Mouse (Mus musculus) hindbrain, embryonic 16.5 days (tissue): ENCODE measurements around the gene Krtap4-8. TPM values are rescaled to one million over a fixed set of nuclear protein-coding genes. Genes with fewer than 3 reads are reported as not detected.
"Not testable (repeated sequence)": the region's sequence is repeated elsewhere in the genome, so short reads cannot be mapped to it uniquely, and the experiment has no call there.

Source experiments
- ATAC-seq: fragments of 200-750 bp; cut with Nextera tagmentation; 2 replicates; pipeline ENCODE4 v1.8.0; 2017; ENCODE audit warnings: moderate TSS enrichment, moderate library complexity
- H3K27ac ChIP-seq: fragments of 300-500 bp; sonication (generic); 2 replicates; pipeline ENCODE4 v1.5.1; 2014; ENCODE audit warnings: low read depth, mild to moderate bottlenecking, control low read depth, low read length, moderate library complexity
- H3K27me3 ChIP-seq: fragments of 300-500 bp; sonication (generic); replicated peaks from 2 replicates; pipeline ENCODE4 v1.6.1; 2014; ENCODE audit warnings: low read length; ENCODE audit not compliant: control insufficient read depth, insufficient read depth
- H3K36me3 ChIP-seq: fragments of 300-500 bp; sonication (generic); 2 replicates; pipeline ENCODE4 v1.6.1; 2014; ENCODE audit warnings: mild to moderate bottlenecking, low read length, moderate library complexity, mixed read lengths; ENCODE audit not compliant: control insufficient read depth, insufficient read depth
- H3K4me1 ChIP-seq: fragments of 300-500 bp; sonication (generic); 2 replicates; pipeline ENCODE4 v1.6.1; 2014; ENCODE audit warnings: low read depth, low read length; ENCODE audit not compliant: control insufficient read depth, insufficient read depth
- H3K4me2 ChIP-seq: fragments of 300-500 bp; sonication (generic); 2 replicates; pipeline ENCODE4 v1.6.1; 2014; ENCODE audit warnings: mild to moderate bottlenecking, low read length, control low read depth, moderate library complexity
- H3K4me3 ChIP-seq: fragments of 300-500 bp; sonication (generic); 2 replicates; pipeline ENCODE4 v1.5.1; 2014; ENCODE audit warnings: mild to moderate bottlenecking, low read length, control low read depth, moderate library complexity
- H3K9ac ChIP-seq: fragments of 300-500 bp; sonication (generic); 2 replicates; pipeline ENCODE4 v1.6.1; 2014; ENCODE audit warnings: low read depth, mild to moderate bottlenecking, control low read depth, low read length, moderate library complexity
- H3K9me3 ChIP-seq: fragments of 300-500 bp; sonication (generic); 2 replicates; pipeline ENCODE4 v1.6.1; 2014; ENCODE audit warnings: mild to moderate bottlenecking, low read length, moderate library complexity; ENCODE audit not compliant: control insufficient read depth
- WGBS: fragments of 180-500 bp; shearing (Covaris S2); extraction: QIAGEN DNeasy Blood & Tissue Kit; methylation state at CpG from one replicate; pipeline ENCODE4 v1.1.7; 2014; 5-methylcytosine and 5-hydroxymethylcytosine counted together
- polyA plus RNA-seq: library from polyadenylated mRNA; unstranded; fragments of >200 nt; fragmentation: Nextera tagmentation; extraction: Ambion mirVana; gene quantifications from 2 replicates; pipeline ENCODE4 v1.2.1, GENCODE M21; 2015

Krtap4-8 gene
- not detected in 2 replicates for polyA plus RNA-seq

GRCm38 (mm10) chr11:99780604-99781003 is at the start of gene Krtap4-8:
Krtap4-8 (minus strand) TSS chr11:99780704.
- ATAC-seq = no peak
- Histone ChIP-seq H3K9ac (no peak within 1 kb of the TSS), H3K9me3 (no peaks in the 10 kb centered on the region), H3K27me3 (no peaks in the 10 kb centered on the region), H3K36me3 (no peaks in the 10 kb centered on the region), H3K4me2 (no peak within 1 kb of the TSS), H3K27ac (no peak within 1 kb of the TSS), H3K4me3 (no peak within 1 kb of the TSS), H3K4me1 (no peaks in the 10 kb centered on the region; the same call in 1 of the 2 replicates)
- WGBS = 98% methylated on average over 2 of the region's 2 CpGs

GRCm38 (mm10) chr11:99815566-99815965 is 35.1 kb upstream of the Krtap4-8 start, which contains the start of gene Gm11564:
Gm11564 (minus strand) TSS chr11:99815666.
- H3K27ac ChIP-seq, H3K9ac ChIP-seq, H3K4me2 ChIP-seq, H3K36me3 ChIP-seq, H3K27me3 ChIP-seq, ATAC-seq, H3K9me3 ChIP-seq, H3K4me3 ChIP-seq, H3K4me1 ChIP-seq: not testable (repeated sequence)
- WGBS = 90% methylated on average over 2 of the region's 2 CpGs

- H3K9me3 ChIP-seq, ATAC-seq, H3K27ac ChIP-seq, H3K4me1 ChIP-seq, H3K9ac ChIP-seq, H3K36me3 ChIP-seq, H3K4me3 ChIP-seq, H3K4me2 ChIP-seq, H3K27me3 ChIP-seq: not testable (repeated sequence)
These were observed 29.3 kb upstream of the Krtap4-8 start, which contains the start of gene Krtap4-13 for GRCm38 (mm10) chr11:99809792-99810191. Krtap4-13 (minus strand) TSS chr11:99809892.

- not testable (repeated sequence) for H3K36me3 ChIP-seq, H3K4me1 ChIP-seq, H3K9ac ChIP-seq, H3K4me3 ChIP-seq, H3K27ac ChIP-seq, ATAC-seq, H3K4me2 ChIP-seq, H3K27me3 ChIP-seq, H3K9me3 ChIP-seq
- WGBS = no CpG with 5 or more reads among the region's 1 CpGs
These were observed 23.8 kb upstream of the Krtap4-8 start, which contains the start of gene Gm11554 for GRCm38 (mm10) chr11:99804346-99804745. Gm11554 (minus strand) TSS chr11:99804446.

- ATAC-seq, H3K4me3 ChIP-seq, H3K27ac ChIP-seq, H3K4me2 ChIP-seq, H3K4me1 ChIP-seq, H3K27me3 ChIP-seq, H3K9ac ChIP-seq, H3K9me3 ChIP-seq, H3K36me3 ChIP-seq: not testable (repeated sequence)
- no CpG with 5 or more reads among the region's 1 CpGs for WGBS
These were observed 18.3 kb upstream of the Krtap4-8 start, which contains the start of gene Gm11569 for GRCm38 (mm10) chr11:99798832-99799231. Gm11569 (minus strand) TSS chr11:99798932.

- ATAC-seq = no peak
- no peaks in the 10 kb centered on the region for H3K9me3 ChIP-seq
- H3K27me3 ChIP-seq = no peaks in the 10 kb centered on the region
- no peaks in the 10 kb centered on the region for H3K4me1 ChIP-seq
- H3K27ac ChIP-seq = no peak within 1 kb of the TSS
- 76% methylated on average over 2 of the region's 2 CpGs for WGBS
- no peaks in the 10 kb centered on the region for H3K36me3 ChIP-seq
- H3K4me3 ChIP-seq = no peak within 1 kb of the TSS
- H3K9ac ChIP-seq = no peak within 1 kb of the TSS
- no peak within 1 kb of the TSS for H3K4me2 ChIP-seq
These were observed 12.9 kb upstream of the Krtap4-8 start, which contains the start of gene Gm11596 for GRCm38 (mm10) chr11:99793367-99793766. Gm11596 (minus strand) TSS chr11:99793467.

GRCm38 (mm10) chr11:99784900-99785299 is 4.4 kb upstream of the Krtap4-8 start, which contains the start of gene Krtap4-9:
Krtap4-9 (plus strand) TSS chr11:99785200.
- not testable (repeated sequence) for H3K27ac ChIP-seq, H3K9me3 ChIP-seq, ATAC-seq, H3K27me3 ChIP-seq, H3K4me1 ChIP-seq, H3K36me3 ChIP-seq, H3K4me3 ChIP-seq, H3K9ac ChIP-seq, H3K4me2 ChIP-seq

GRCm38 (mm10) chr11:99778401-99778800 is 2.1 kb downstream of the Krtap4-8 start:
- 42% methylated on average over 7 of the region's 7 CpGs for WGBS
- Histone ChIP-seq H3K4me3 (no peak overlapping the region), H3K4me2 (no peak overlapping the region), H3K36me3 (no peaks in the 10 kb centered on the region), H3K27me3 (no peaks in the 10 kb centered on the region), H3K9me3 (no peaks in the 10 kb centered on the region), H3K4me1 (no peaks in the 10 kb centered on the region; the same call in 1 of the 2 replicates), H3K9ac (no peak overlapping the region), H3K27ac (no peak overlapping the region)
- ATAC-seq = no peak

- not testable (repeated sequence) for H3K4me2 ChIP-seq, H3K27ac ChIP-seq, H3K4me3 ChIP-seq, H3K9ac ChIP-seq, H3K36me3 ChIP-seq, H3K27me3 ChIP-seq, ATAC-seq, H3K9me3 ChIP-seq, H3K4me1 ChIP-seq
These were observed 7.7 kb downstream of the Krtap4-8 start, which contains the start of gene Gm11595 for GRCm38 (mm10) chr11:99772813-99773212. Gm11595 (minus strand) TSS chr11:99772913.

GRCm38 (mm10) chr11:99768410-99768809 is 12.1 kb downstream of the Krtap4-8 start:
- no peaks in the 10 kb centered on the region for H3K4me1 ChIP-seq
- no peak for ATAC-seq
- H3K9ac ChIP-seq = no peak overlapping the region
- no peak overlapping the region for H3K4me2 ChIP-seq
- H3K27me3 ChIP-seq = no peaks in the 10 kb centered on the region
- WGBS = 78% methylated on average over 2 of the region's 2 CpGs
- H3K4me3 ChIP-seq = no peak overlapping the region
- no peaks in the 10 kb centered on the region for H3K9me3 ChIP-seq
- H3K27ac ChIP-seq = no peak overlapping the region
- no peaks in the 10 kb centered on the region for H3K36me3 ChIP-seq
